Mouse (Mus musculus): ENCODE data around the gene Cmtm8. TPM values are rescaled to one million over a fixed set of nuclear protein-coding genes. Genes with fewer than 3 reads are reported as not detected.

Cmtm8 gene
- total and polyA plus RNA-seq, 3 experiments: 1.9 to 7.9 TPM; not detected in 1

DNA sequence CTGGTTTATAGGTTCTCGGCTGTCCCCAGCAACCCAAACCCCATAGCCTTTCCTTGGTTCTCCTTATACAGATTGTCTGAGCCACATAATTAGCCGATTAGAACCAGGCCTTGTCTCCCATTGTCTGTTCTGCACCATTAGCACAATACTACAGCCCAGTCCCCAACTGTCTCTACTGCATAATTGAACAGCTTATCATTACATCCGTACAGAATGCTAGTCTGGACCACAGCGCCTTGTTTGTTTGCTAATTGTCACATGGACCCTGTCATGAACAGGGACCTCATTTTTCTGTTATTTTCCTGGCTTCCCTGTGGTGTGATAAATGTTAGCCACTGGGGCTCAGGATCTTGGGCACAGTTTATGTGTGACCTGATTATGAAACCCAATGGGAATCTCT lies 84.1 kb downstream of the Cmtm8 start:
- Histone ChIP-seq H3K36me3 (ENCODE audit: control insufficient read depth in 1 of 2, insufficient read depth in 2 of 2, low read length in 2 of 2) (peaks cover 0 to 43% of the 10 kb centered on the region in 2 experiments; a peak in 2 of 4 replicates), H3K27ac (ENCODE audit: control insufficient read depth, low read depth, low read length) (no peak overlapping the region), H3K4me1 (ENCODE audit: control insufficient read depth in 1 of 2, insufficient read depth in 2 of 2, low read length in 2 of 2) (no peaks in the 10 kb centered on the region), H3K79me2 (ENCODE audit: control insufficient read depth, insufficient read depth, low read length, poor library complexity) (no peaks in the 10 kb centered on the region; the same call in 1 of the 2 replicates), H3K27me3 (ENCODE audit: control insufficient read depth in 1 of 2, insufficient read depth in 2 of 2, low read length in 2 of 2) (no peaks in the 10 kb centered on the region), H3K9me3 (replicated peaks; ENCODE audit: insufficient read depth, low read length) (no peaks in the 10 kb centered on the region), H3K4me3 (ENCODE audit: control insufficient read depth in 1 of 2, insufficient read depth in 1 of 2, low read depth in 2 of 2, low read length in 2 of 2) (no peak overlapping the region), H3K9ac (ENCODE audit: control insufficient read depth, low read depth, low read length, poor library complexity, severe bottlenecking) (no peak overlapping the region)
- no peak for DNase-seq (ENCODE audit: low read depth, low spot score)
- TF ChIP-seq CHD1 (IDR thresholded peaks at IDR 0.05; ENCODE audit: low read depth, low read length) (no peak), SIN3A (IDR thresholded peaks at IDR 0.05; ENCODE audit: low read length) (no peak), MAFK (IDR thresholded peaks at IDR 0.05; ENCODE audit: borderline replicate concordance, low read depth, low read length) (no peak), E2F4 (IDR thresholded peaks at IDR 0.05; ENCODE audit: borderline replicate concordance, low read depth, low read length) (no peak), GATA1 (IDR thresholded peaks at IDR 0.05; ENCODE audit: low read depth, low read length) (no peak)

DNA sequence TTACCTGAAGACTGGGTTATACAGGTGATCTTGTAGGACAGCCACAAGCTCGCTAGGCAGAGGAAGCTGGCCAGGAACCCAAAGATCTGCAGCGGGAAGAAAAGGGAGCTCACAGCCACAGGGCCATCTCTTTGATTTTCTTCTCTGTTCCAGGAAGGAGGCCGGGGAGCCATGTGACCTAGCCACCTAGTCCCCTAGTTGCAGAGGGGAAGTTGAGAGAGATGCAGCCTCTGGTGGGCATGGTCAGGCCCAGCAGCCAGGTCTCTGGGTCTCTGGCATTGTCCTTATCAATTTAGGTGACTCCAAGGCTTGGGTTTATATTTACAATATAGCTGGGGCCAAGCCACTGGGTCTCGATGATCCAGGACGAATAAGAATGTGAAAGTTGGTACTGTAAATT lies 85.2 kb downstream of the Cmtm8 start:
- Histone ChIP-seq H3K4me1 (ENCODE audit: control insufficient read depth in 1 of 2, insufficient read depth in 2 of 2, low read length in 2 of 2) (no peaks in the 10 kb centered on the region), H3K36me3 (ENCODE audit: control insufficient read depth in 1 of 2, insufficient read depth in 2 of 2, low read length in 2 of 2) (peaks cover 0 to 38% of the 10 kb centered on the region in 2 experiments; a peak in 2 of 4 replicates), H3K79me2 (ENCODE audit: control insufficient read depth, insufficient read depth, low read length, poor library complexity) (no peaks in the 10 kb centered on the region; the same call in 1 of the 2 replicates), H3K27ac (ENCODE audit: control insufficient read depth, low read depth, low read length) (no peak overlapping the region), H3K9me3 (replicated peaks; ENCODE audit: insufficient read depth, low read length) (no peaks in the 10 kb centered on the region), H3K4me3 (ENCODE audit: control insufficient read depth in 1 of 2, insufficient read depth in 1 of 2, low read depth in 2 of 2, low read length in 2 of 2) (no peak overlapping the region), H3K27me3 (ENCODE audit: control insufficient read depth in 1 of 2, insufficient read depth in 2 of 2, low read length in 2 of 2) (no peaks in the 10 kb centered on the region), H3K9ac (ENCODE audit: control insufficient read depth, low read depth, low read length, poor library complexity, severe bottlenecking) (no peak overlapping the region)
- no peak for TF ChIP-seq UBTF (IDR thresholded peaks at IDR 0.05; ENCODE audit: borderline replicate concordance, insufficient read depth, low read depth, low read length)
- peak; percentile 41; the same call in 1 of the 2 replicates for TF ChIP-seq USF1 (IDR thresholded peaks at IDR 0.05; ENCODE audit: low read depth, low read length)
- no peak for DNase-seq (ENCODE audit: low read depth, low spot score)

DNA sequence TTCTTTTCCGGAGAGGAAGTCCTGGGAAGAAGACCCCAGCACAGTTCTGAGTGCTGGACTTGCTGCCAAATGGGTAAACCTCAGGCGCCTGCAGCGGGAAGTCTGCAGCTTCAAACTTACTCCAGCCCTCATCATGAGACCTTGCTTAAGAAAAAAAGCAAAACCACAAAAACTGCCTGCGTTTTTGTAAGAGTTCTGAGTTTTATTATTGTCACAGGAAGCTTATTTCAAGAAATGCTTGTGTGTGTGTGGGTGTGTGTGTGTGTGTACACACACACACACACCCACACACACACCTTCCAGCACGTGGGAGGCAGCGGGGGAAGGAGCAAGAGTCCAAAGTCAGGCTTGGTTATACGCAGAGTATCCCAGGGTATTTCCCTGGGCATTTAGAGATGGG lies 85.7 kb downstream of the Cmtm8 start:
- H3K9me3 ChIP-seq (replicated peaks; ENCODE audit: insufficient read depth, low read length): no peaks in the 10 kb centered on the region
- peaks cover 0 to 34% of the 10 kb centered on the region in 2 experiments; a peak in 2 of 4 replicates for H3K36me3 ChIP-seq (ENCODE audit: control insufficient read depth in 1 of 2, insufficient read depth in 2 of 2, low read length in 2 of 2)
- H3K79me2 ChIP-seq (ENCODE audit: control insufficient read depth, insufficient read depth, low read length, poor library complexity): no peaks in the 10 kb centered on the region; the same call in 1 of the 2 replicates
- no peaks in the 10 kb centered on the region for H3K27me3 ChIP-seq (ENCODE audit: control insufficient read depth in 1 of 2, insufficient read depth in 2 of 2, low read length in 2 of 2)
- DNase-seq (ENCODE audit: low read depth, low spot score): no peak
- no peak overlapping the region for H3K4me3 ChIP-seq (ENCODE audit: control insufficient read depth in 1 of 2, insufficient read depth in 1 of 2, low read depth in 2 of 2, low read length in 2 of 2)
- no peaks in the 10 kb centered on the region for H3K4me1 ChIP-seq (ENCODE audit: control insufficient read depth in 1 of 2, insufficient read depth in 2 of 2, low read length in 2 of 2)
- H3K27ac ChIP-seq (ENCODE audit: control insufficient read depth, low read depth, low read length): no peak overlapping the region
- TF ChIP-seq UBTF (IDR thresholded peaks at IDR 0.05; ENCODE audit: borderline replicate concordance, insufficient read depth, low read depth, low read length) (no peak), GABPA (IDR thresholded peaks at IDR 0.05; ENCODE audit: low read depth, low read length) (no peak), POLR2AphosphoS2 (IDR thresholded peaks at IDR 0.05; ENCODE audit: low read length) (no peak), JUND (IDR thresholded peaks at IDR 0.05; ENCODE audit: low read depth, low read length) (no peak), MEF2A (IDR thresholded peaks at IDR 0.05; ENCODE audit: extremely low read depth, insufficient replicate concordance, low read depth, low read length, poor library complexity, severe bottlenecking) (no peak), MYC (IDR thresholded peaks at IDR 0.05; ENCODE audit: low read depth, low read length) (no peak), RAD21 (IDR thresholded peaks at IDR 0.05; ENCODE audit: low read depth, low read length) (no peak), ZC3H11A (IDR thresholded peaks at IDR 0.05; ENCODE audit: low read depth, low read length) (no peak), MAX (IDR thresholded peaks at IDR 0.05; ENCODE audit: low read length) (no peak), CHD2 (IDR thresholded peaks at IDR 0.05; ENCODE audit: low read length) (no peak), MAZ (IDR thresholded peaks at IDR 0.05; ENCODE audit: low read depth, low read length) (no peak), MYB (IDR thresholded peaks at IDR 0.05; ENCODE audit: low read depth, low read length) (no peak), ZMIZ1 (IDR thresholded peaks at IDR 0.05; ENCODE audit: low read depth, low read length) (no peak), TCF12 (IDR thresholded peaks at IDR 0.05; ENCODE audit: low read depth, low read length) (no peak), ETS1 (IDR thresholded peaks at IDR 0.05; ENCODE audit: low read depth, low read length) (no peak), HCFC1 (IDR thresholded peaks at IDR 0.05; ENCODE audit: low read depth, low read length) (no peak), TBP (IDR thresholded peaks at IDR 0.05; ENCODE audit: low read depth, low read length) (no peak)
- no peak overlapping the region for H3K9ac ChIP-seq (ENCODE audit: control insufficient read depth, low read depth, low read length, poor library complexity, severe bottlenecking)
